Mouse (Mus musculus): ENCODE measurements around the gene Zscan21. TPM values are rescaled to one million over a fixed set of nuclear protein-coding genes. Genes with fewer than 3 reads are reported as not detected.
A peak's percentile ranks its signal among the peaks of the same experiment; 100 is the strongest.

Gene Zscan21
- 137 and 147 TPM in 2 replicates for polyA plus RNA-seq (2014; fragmentation: Nextera tagmentation; extraction: Ambion mirVana)

GRCm38 (mm10) chr5:138116255-138117198, at the start of gene Zscan21:
Zscan21 (plus strand) TSS chr5:138116903.
- ATAC-seq = peak; percentile 98
- 6% methylated on average over 38 of the region's 38 CpGs for WGBS
- Histone ChIP-seq H3K36me3 (ENCODE audit: control insufficient read depth, insufficient read depth, low read length) (peaks cover 15% of the 10 kb centered on the region), H3K4me3 (ENCODE audit: low read depth, low read length) (peak within 1 kb of the TSS; percentile 61), H3K9ac (ENCODE audit: low read length) (peak within 1 kb of the TSS; percentile 80), H3K27ac (ENCODE audit: low read depth, low read length) (peak within 1 kb of the TSS; percentile 91), H3K4me1 (ENCODE audit: control insufficient read depth, insufficient read depth, low read length) (peaks cover 9% of the 10 kb centered on the region), H3K9me3 (replicated peaks; ENCODE audit: control insufficient read depth, low read length) (no peaks in the 10 kb centered on the region), H3K4me2 (ENCODE audit: low read length) (peak within 1 kb of the TSS; percentile 66), H3K27me3 (replicated peaks; ENCODE audit: control insufficient read depth, insufficient read depth, low read length) (no peaks in the 10 kb centered on the region)
- DNase-seq (ENCODE audit: low spot score) = peak; percentile 96

DNA sequence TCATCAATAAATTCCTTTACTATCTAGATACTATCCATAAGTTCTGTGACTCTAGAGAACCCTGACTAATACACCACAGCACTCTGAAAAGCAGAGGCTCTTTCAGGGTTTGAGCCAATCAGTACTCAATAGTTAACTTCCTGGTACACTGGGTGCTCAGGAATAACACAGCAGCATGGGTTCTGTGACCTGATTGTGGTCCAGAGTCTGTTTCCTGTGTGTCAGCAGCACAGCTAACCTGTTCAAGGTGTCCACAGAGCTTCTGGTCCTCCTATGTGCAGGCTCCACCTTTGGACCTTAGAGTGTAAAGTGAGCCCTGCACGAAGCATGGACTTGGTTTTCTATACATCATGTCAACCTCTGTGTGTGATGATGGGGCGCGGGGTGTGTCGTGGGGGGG, 42.9 kb upstream of the Zscan21 start:
- Histone ChIP-seq H3K4me2 (ENCODE audit: low read length) (no peak overlapping the region), H3K27ac (ENCODE audit: low read depth, low read length) (no peak overlapping the region), H3K36me3 (ENCODE audit: control insufficient read depth, insufficient read depth, low read length) (no peaks in the 10 kb centered on the region), H3K4me1 (ENCODE audit: control insufficient read depth, insufficient read depth, low read length) (no peaks in the 10 kb centered on the region), H3K4me3 (ENCODE audit: low read depth, low read length) (no peak overlapping the region), H3K9ac (ENCODE audit: low read length) (no peak overlapping the region), H3K9me3 (replicated peaks; ENCODE audit: control insufficient read depth, low read length) (no peaks in the 10 kb centered on the region), H3K27me3 (replicated peaks; ENCODE audit: control insufficient read depth, insufficient read depth, low read length) (no peaks in the 10 kb centered on the region)
- DNase-seq (ENCODE audit: low spot score) (no peak), ATAC-seq (no peak)
- WGBS = 84% methylated on average over 4 of the region's 4 CpGs

- no peak overlapping the region for H3K27ac ChIP-seq (ENCODE audit: low read depth, low read length)
- ATAC-seq (no peak), DNase-seq (ENCODE audit: low spot score) (no peak)
- no peak overlapping the region for H3K4me2 ChIP-seq (ENCODE audit: low read length)
- no peaks in the 10 kb centered on the region for H3K36me3 ChIP-seq (ENCODE audit: control insufficient read depth, insufficient read depth, low read length)
- 74% methylated on average over 3 of the region's 3 CpGs for WGBS
- no peak overlapping the region for H3K9ac ChIP-seq (ENCODE audit: low read length)
- H3K4me1 ChIP-seq (ENCODE audit: control insufficient read depth, insufficient read depth, low read length) = no peaks in the 10 kb centered on the region
- no peaks in the 10 kb centered on the region for H3K9me3 ChIP-seq (replicated peaks; ENCODE audit: control insufficient read depth, low read length)
- H3K4me3 ChIP-seq (ENCODE audit: low read depth, low read length) = no peak overlapping the region
- H3K27me3 ChIP-seq (replicated peaks; ENCODE audit: control insufficient read depth, insufficient read depth, low read length) = no peaks in the 10 kb centered on the region
Measured at GRCm38 (mm10) chr5:138075684-138076083, 41.0 kb upstream of the Zscan21 start.

DNA sequence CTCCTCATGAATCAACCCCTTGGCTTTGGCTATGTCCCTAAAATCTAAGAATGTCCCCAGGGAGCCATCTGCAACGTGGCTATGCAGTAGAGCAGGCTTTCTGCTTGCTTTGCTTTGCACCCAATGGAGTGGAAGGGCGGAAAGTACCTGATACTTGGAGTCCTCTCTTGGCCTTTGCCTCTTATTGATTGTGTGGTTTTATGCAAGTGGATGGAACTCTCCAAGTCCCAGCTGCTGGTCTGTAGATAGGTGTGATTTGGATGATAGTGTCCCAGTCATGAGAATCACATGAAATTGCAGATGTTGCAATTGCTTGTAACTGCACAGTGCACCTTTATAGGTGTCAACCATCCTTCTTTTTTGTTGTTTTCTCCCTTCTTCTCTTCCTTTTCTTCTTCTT, 40.6 kb upstream of the Zscan21 start:
- Histone ChIP-seq H3K9me3 (replicated peaks; ENCODE audit: control insufficient read depth, low read length) (no peaks in the 10 kb centered on the region), H3K36me3 (ENCODE audit: control insufficient read depth, insufficient read depth, low read length) (no peaks in the 10 kb centered on the region), H3K4me2 (ENCODE audit: low read length) (no peak overlapping the region), H3K27ac (ENCODE audit: low read depth, low read length) (no peak overlapping the region), H3K27me3 (replicated peaks; ENCODE audit: control insufficient read depth, insufficient read depth, low read length) (no peaks in the 10 kb centered on the region), H3K9ac (ENCODE audit: low read length) (no peak overlapping the region), H3K4me3 (ENCODE audit: low read depth, low read length) (no peak overlapping the region), H3K4me1 (ENCODE audit: control insufficient read depth, insufficient read depth, low read length) (no peaks in the 10 kb centered on the region)
- WGBS = 63% methylated on average over 2 of the region's 2 CpGs
- DNase-seq (ENCODE audit: low spot score) (no peak), ATAC-seq (no peak)

- Histone ChIP-seq H3K9me3 (replicated peaks; ENCODE audit: control insufficient read depth, low read length) (no peaks in the 10 kb centered on the region), H3K4me3 (ENCODE audit: low read depth, low read length) (no peak overlapping the region), H3K4me2 (ENCODE audit: low read length) (no peak overlapping the region), H3K27me3 (replicated peaks; ENCODE audit: control insufficient read depth, insufficient read depth, low read length) (no peaks in the 10 kb centered on the region), H3K9ac (ENCODE audit: low read length) (no peak overlapping the region), H3K4me1 (ENCODE audit: control insufficient read depth, insufficient read depth, low read length) (no peaks in the 10 kb centered on the region), H3K36me3 (ENCODE audit: control insufficient read depth, insufficient read depth, low read length) (no peaks in the 10 kb centered on the region), H3K27ac (ENCODE audit: low read depth, low read length) (no peak overlapping the region)
- no peak for ATAC-seq
- 92% methylated on average over 5 of the region's 5 CpGs for WGBS
- DNase-seq (ENCODE audit: low spot score) = no peak
Measured at GRCm38 (mm10) chr5:138080456-138080855, 36.2 kb upstream of the Zscan21 start.

DNA sequence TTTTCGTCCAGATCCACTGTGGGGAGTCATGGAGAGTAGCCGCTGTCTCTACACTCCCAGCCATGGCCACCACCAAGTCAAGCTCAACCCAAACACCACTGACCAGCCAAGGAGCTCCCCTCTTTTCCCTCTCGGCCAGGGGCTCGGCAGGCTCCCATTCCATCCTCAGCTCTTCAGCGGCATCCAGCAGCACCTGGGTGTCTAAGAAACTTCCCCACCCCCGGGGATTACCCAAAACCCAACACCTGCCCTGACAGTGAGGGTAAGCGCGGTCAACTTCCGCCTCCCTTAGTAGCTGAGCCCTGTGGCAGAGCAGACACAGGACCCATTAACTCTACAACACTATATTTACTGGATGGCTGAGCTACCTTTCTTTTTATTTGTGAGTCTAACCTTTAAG, 35.3 kb upstream of the Zscan21 start:
- 86% methylated on average over 9 of the region's 9 CpGs for WGBS
- DNase-seq (ENCODE audit: low spot score) (no peak), ATAC-seq (no peak)
- Histone ChIP-seq H3K9ac (ENCODE audit: low read length) (no peak overlapping the region), H3K4me2 (ENCODE audit: low read length) (no peak overlapping the region), H3K27me3 (replicated peaks; ENCODE audit: control insufficient read depth, insufficient read depth, low read length) (no peaks in the 10 kb centered on the region), H3K4me1 (ENCODE audit: control insufficient read depth, insufficient read depth, low read length) (peaks cover 6% of the 10 kb centered on the region), H3K4me3 (ENCODE audit: low read depth, low read length) (no peak overlapping the region), H3K9me3 (replicated peaks; ENCODE audit: control insufficient read depth, low read length) (no peaks in the 10 kb centered on the region), H3K36me3 (ENCODE audit: control insufficient read depth, insufficient read depth, low read length) (no peaks in the 10 kb centered on the region), H3K27ac (ENCODE audit: low read depth, low read length) (no peak overlapping the region)

- DNase-seq (ENCODE audit: low spot score) (no peak), ATAC-seq (no peak)
- Histone ChIP-seq H3K9ac (ENCODE audit: low read length) (no peak overlapping the region), H3K27ac (ENCODE audit: low read depth, low read length) (no peak overlapping the region), H3K36me3 (ENCODE audit: control insufficient read depth, insufficient read depth, low read length) (peaks cover 13% of the 10 kb centered on the region), H3K27me3 (replicated peaks; ENCODE audit: control insufficient read depth, insufficient read depth, low read length) (no peaks in the 10 kb centered on the region), H3K9me3 (replicated peaks; ENCODE audit: control insufficient read depth, low read length) (no peaks in the 10 kb centered on the region), H3K4me3 (ENCODE audit: low read depth, low read length) (no peak overlapping the region), H3K4me2 (ENCODE audit: low read length) (no peak overlapping the region), H3K4me1 (ENCODE audit: control insufficient read depth, insufficient read depth, low read length) (peaks cover 14% of the 10 kb centered on the region)
- whole genome bisulfite sequencing = 62% methylated on average over 2 of the region's 2 CpGs
Measured at GRCm38 (mm10) chr5:138083318-138083900, 33.3 kb upstream of the Zscan21 start.

DNA sequence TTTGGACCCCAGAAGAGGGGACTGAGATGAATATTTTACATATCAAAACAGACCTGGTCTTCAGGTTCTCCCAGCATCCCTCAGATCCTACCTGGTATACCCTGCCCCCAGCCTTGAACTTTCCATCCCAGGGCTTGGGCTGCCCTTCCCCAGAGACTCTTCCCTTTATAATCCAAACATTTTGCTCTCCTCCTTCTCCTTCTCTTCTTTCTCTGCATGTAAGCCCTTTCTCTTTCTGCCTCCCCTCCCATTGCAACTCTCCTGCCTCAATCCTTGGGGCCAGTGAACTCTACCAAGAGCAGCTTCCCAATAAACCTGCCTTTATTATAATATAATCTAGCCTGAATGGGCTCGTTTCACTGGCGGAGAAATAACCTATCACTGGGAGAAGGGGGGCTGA, 32.8 kb upstream of the Zscan21 start:
- Histone ChIP-seq H3K27ac (ENCODE audit: low read depth, low read length) (no peak overlapping the region), H3K4me2 (ENCODE audit: low read length) (no peak overlapping the region), H3K9ac (ENCODE audit: low read length) (no peak overlapping the region), H3K4me3 (ENCODE audit: low read depth, low read length) (no peak overlapping the region), H3K9me3 (replicated peaks; ENCODE audit: control insufficient read depth, low read length) (no peaks in the 10 kb centered on the region), H3K36me3 (ENCODE audit: control insufficient read depth, insufficient read depth, low read length) (peaks cover 16% of the 10 kb centered on the region), H3K4me1 (ENCODE audit: control insufficient read depth, insufficient read depth, low read length) (peaks cover 14% of the 10 kb centered on the region), H3K27me3 (replicated peaks; ENCODE audit: control insufficient read depth, insufficient read depth, low read length) (no peaks in the 10 kb centered on the region)
- DNase-seq (ENCODE audit: low spot score) = no peak
- 93% methylated on average over 2 of the region's 2 CpGs for WGBS
- no peak for ATAC-seq

GRCm38 (mm10) chr5:138084507-138084906, 32.2 kb upstream of the Zscan21 start:
- H3K9me3 ChIP-seq (replicated peaks; ENCODE audit: control insufficient read depth, low read length) = no peaks in the 10 kb centered on the region
- H3K4me3 ChIP-seq (ENCODE audit: low read depth, low read length) = peak overlapping the region; percentile 87
- DNase-seq (ENCODE audit: low spot score) (no peak), ATAC-seq (peak; percentile 24; the same call in 1 of the 2 replicates)
- H3K36me3 ChIP-seq (ENCODE audit: control insufficient read depth, insufficient read depth, low read length) = peaks cover 16% of the 10 kb centered on the region
- H3K4me2 ChIP-seq (ENCODE audit: low read length) = peak overlapping the region; percentile 53
- WGBS = 65% methylated on average over 2 of the region's 2 CpGs
- H3K27me3 ChIP-seq (replicated peaks; ENCODE audit: control insufficient read depth, insufficient read depth, low read length) = no peaks in the 10 kb centered on the region
- H3K27ac ChIP-seq (ENCODE audit: low read depth, low read length) = no peak overlapping the region
- H3K4me1 ChIP-seq (ENCODE audit: control insufficient read depth, insufficient read depth, low read length) = peaks cover 14% of the 10 kb centered on the region
- peak overlapping the region; percentile 98 for H3K9ac ChIP-seq (ENCODE audit: low read length)

All from forebrain, embryonic 14.5 days (tissue).